Mouse (Mus musculus) Patski (cell line): ENCODE results near the gene Rbm15b. TPM values are rescaled to one million over a fixed set of nuclear protein-coding genes. Genes with fewer than 3 reads are reported as not detected.
A peak's percentile ranks its signal among the peaks of the same experiment; 100 is the strongest.

Experiments
- ATAC-seq: fragments of 100-300 bp; one replicate; pipeline ENCODE4 v1.8.0; 2021
- CTCF ChIA-PET: fragments of 350-600 bp; sonication (Branson Sonifier 250); formaldehyde crosslinking; loops from one replicate; lab custom pipeline; 2022; ENCODE audit warnings: inconsistent platforms; lab: Charles Lee
- POLR2A ChIA-PET: fragments of 350-600 bp; sonication (Branson Sonifier 250); formaldehyde crosslinking; loops from one replicate; lab custom pipeline; 2022; ENCODE audit warnings: antibody characterized with exemption, inconsistent platforms; lab: Charles Lee
- DNase-seq: peaks from one replicate; pipeline ENCODE4 v3.0.0-alpha.2; 2011; ENCODE audit warnings: low read depth, low spot score
- H3K27me3 ChIP-seq: fragments of 371-371 bp; one replicate; pipeline ENCODE4 v1.5.1; 2021
- CTCF ChIP-seq: fragments of 100-300 bp; IDR thresholded peaks from one replicate; pipeline ENCODE4 v1.5.1; 2021
- in situ Hi-C: fragments of 300-500 bp; cut with MboI; formaldehyde crosslinking; loops from 3 replicates; pipeline ENCODE4 v1.11.1; 2018; ENCODE audit warnings: low pct_unique_long_range_greater_than_20kb, mixed read lengths
- polyA plus RNA-seq: library from polyadenylated mRNA; unstranded; gene quantifications from one replicate; pipeline ENCODE4 v1.2.3, GENCODE M21; 2021

Rbm15b gene
- polyA plus RNA-seq, 1 experiment from 2014 or later: 45.3 TPM

DNA sequence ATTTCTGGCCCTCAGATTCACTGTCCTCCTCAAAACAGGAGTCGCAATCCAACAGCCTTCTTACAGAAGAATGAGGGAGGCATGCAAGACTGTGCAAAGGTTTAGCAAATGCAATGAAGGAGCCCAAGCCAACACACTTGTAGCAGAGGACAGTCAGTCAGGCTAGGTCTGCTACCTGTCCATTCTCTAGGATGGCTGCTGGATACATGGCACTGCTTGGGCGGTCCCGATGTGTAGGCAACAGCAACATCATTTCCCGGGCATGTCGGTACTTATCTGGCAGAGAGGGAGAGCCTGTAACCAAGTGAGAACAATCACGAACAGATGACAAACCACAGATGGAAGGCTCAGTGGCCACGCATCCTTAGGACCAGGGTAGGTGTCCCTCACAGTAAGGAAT lies 14.4 kb upstream of the Rbm15b start:
- DNase-seq (no peak), ATAC-seq (no peak)
- CTCF ChIA-PET: no interaction called here
- in situ Hi-C loops: loop anchor here (5.0 kb wide), 1 partner anchor 391 kb away; no protein-coding TSS in a partner anchor
- TF ChIP-seq CTCF: no peak
- H3K27me3 ChIP-seq: peaks cover 19% of the 10 kb centered on the region
- POLR2A ChIA-PET: no interaction called here

DNA sequence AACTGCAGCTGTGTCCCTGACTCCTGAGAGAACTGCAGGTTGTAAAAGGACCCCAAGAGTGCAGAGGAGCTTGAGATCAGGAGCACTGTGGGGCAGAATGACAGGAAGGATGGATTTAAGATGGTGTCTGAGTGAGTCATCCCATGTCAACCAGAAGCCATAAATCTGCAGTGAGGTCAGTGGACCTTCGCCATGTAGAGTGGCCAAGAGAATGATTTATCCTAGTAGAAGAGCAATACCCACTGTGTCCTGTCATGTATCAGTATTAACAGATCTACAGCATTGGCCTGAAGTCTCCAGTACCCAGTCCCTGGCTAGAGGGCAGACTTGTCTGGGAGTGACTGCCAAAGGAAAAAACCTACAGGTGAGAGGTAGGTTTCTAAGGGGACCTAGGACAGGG lies 11.7 kb upstream of the Rbm15b start:
- ChIA-PET CTCF (interaction anchor here (1.2 to 1.7 kb wide), 3 partner anchors 14 to 392 kb away, joined by 4 to 5 read pairs (median 4); partner anchors contain the start of gene Mapkapk3), POLR2A (no interaction called here)
- in situ Hi-C loops: no loop called here
- TF ChIP-seq CTCF: no peak
- peaks cover 20% of the 10 kb centered on the region for H3K27me3 ChIP-seq
- no peak for DNase-seq
- no peak for ATAC-seq

DNA sequence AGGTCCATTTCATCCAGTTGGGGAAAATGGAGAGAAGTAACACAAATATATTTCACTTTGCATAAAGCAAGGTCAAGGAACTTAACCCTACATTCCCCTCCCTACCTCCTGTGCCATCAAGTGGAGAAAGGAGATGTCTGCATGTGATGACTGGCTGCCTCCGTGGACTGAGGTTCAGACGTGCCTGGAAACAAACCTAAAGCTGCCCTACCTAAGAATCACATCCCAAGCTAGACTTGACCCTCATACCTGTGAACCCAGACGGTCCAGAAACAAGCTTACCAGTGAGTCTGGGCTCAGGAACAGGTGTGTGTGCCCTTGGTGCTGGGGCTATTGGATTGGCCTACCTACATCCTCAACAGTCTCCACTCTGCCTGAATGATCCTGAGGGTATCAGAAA lies 6.1 kb upstream of the Rbm15b start:
- DNase-seq: no peak
- CTCF ChIA-PET: no interaction called here
- peaks cover 11% of the 10 kb centered on the region for H3K27me3 ChIP-seq
- POLR2A ChIA-PET: no interaction called here
- TF ChIP-seq CTCF: no peak
- in situ Hi-C loops: loop anchor here (5.0 kb wide), 2 partner anchors 206 to 444 kb away; partner anchors contain the start of genes Hemk1 and Tex264
- no peak for ATAC-seq

DNA sequence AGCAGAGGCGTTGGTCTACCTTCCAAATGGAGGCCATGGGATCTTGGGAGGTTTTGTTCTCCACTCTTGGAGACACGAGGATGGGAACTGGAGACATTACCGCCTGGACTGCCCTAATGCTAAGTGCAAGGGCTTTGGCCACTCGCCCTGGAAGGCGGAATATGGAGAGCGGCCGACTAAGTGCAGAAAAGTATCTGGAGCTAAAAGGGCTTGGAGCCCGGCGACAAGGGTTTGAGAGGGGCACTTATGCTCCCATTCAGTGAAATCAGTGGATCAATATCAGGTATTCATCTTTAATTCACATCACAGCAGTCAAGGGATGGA lies 5.3 kb upstream of the Rbm15b start:
- CTCF ChIA-PET: no interaction called here
- H3K27me3 ChIP-seq: peaks cover 10% of the 10 kb centered on the region
- TF ChIP-seq CTCF: no peak
- in situ Hi-C loops: loop anchor here (5.0 kb wide), 2 partner anchors 205 to 445 kb away; partner anchors contain the start of genes Hemk1 and Tex264
- POLR2A ChIA-PET: no interaction called here
- DNase-seq (no peak), ATAC-seq (no peak)

DNA sequence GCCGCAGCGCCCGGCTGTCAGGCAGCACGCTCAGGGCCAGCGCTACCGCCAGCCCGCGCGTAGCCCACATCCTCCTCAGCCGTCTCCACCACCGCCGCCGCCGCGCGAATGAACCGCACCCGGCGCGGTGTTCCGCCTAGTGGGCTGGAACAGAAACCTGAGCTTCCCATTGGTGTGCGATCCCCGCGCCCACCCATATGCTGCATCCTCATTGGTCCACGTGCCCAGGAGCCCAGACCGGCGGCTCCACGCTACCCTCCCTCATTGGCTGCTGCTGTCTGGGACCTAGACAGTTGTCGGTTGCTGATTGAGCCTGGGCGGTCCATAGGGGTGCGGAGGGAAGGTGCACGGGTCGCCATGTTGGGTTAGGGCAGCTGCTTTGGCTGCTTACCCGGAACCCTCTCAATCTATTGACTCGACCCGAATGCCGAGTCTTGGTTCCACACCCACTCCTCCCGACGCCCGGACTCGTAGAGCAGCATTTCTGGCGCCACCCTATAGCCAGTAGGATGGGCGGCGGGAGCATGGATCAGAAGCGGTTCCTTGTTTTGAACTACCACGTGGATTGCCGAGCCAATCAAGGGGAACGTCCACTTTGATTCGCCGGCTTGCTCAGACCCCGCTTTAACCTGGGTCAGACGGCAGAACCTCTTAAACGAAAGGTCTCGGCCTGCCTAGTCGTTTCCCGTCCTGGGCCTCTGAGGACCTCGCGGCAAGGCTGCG lies 4.8 kb upstream of the Rbm15b start, which contains the start of gene Manf:
Manf (minus strand) TSS at position 151 of the 723 bp plus-strand sequence.
- ATAC-seq: peak; percentile 96
- POLR2A ChIA-PET: interaction anchor here (1.0 kb wide), 1 partner anchor 66 kb away, joined by 5 read pairs; no protein-coding TSS in a partner anchor
- DNase-seq: peak; percentile 88
- peaks cover 5% of the 10 kb centered on the region for H3K27me3 ChIP-seq
- no peak for TF ChIP-seq CTCF
- in situ Hi-C loops: loop anchor here (5.0 kb wide), 2 partner anchors 205 to 445 kb away; partner anchors contain the start of genes Hemk1 and Tex264
- CTCF ChIA-PET: interaction anchor here (1.5 kb wide), 1 partner anchor 11 kb away, joined by 3 read pairs; no protein-coding TSS in a partner anchor

DNA sequence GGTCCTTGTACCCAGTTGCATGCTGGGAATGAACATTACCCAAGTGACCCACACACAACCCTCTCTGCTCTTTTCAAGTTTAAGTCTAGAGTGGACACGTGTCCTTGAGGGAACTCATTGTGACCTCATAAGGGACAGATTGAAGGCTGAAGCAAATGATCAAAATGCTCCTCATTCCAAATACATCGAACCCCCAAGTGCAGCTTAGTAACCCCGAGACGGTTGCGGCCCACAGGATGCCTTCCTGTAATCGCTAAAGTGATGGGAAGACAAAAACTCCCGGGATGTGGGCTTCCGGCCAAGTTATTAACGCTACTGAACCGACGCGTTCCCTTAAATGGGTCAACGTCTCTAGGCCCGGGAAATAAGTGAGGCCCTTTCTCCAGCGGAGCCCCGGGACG lies 4.1 kb upstream of the Rbm15b start:
- TF ChIP-seq CTCF: no peak
- in situ Hi-C loops: loop anchor here (5.0 kb wide), 2 partner anchors 204 to 446 kb away; partner anchors contain the start of genes Hemk1 and Tex264
- ChIA-PET CTCF (interaction anchor here (1.5 kb wide), 1 partner anchor 12 kb away, joined by 3 read pairs; no protein-coding TSS in a partner anchor), POLR2A (interaction anchor here (1.0 kb wide), 1 partner anchor 65 kb away, joined by 5 read pairs; no protein-coding TSS in a partner anchor)
- ATAC-seq (no peak), DNase-seq (no peak)
- no peaks in the 10 kb centered on the region for H3K27me3 ChIP-seq

DNA sequence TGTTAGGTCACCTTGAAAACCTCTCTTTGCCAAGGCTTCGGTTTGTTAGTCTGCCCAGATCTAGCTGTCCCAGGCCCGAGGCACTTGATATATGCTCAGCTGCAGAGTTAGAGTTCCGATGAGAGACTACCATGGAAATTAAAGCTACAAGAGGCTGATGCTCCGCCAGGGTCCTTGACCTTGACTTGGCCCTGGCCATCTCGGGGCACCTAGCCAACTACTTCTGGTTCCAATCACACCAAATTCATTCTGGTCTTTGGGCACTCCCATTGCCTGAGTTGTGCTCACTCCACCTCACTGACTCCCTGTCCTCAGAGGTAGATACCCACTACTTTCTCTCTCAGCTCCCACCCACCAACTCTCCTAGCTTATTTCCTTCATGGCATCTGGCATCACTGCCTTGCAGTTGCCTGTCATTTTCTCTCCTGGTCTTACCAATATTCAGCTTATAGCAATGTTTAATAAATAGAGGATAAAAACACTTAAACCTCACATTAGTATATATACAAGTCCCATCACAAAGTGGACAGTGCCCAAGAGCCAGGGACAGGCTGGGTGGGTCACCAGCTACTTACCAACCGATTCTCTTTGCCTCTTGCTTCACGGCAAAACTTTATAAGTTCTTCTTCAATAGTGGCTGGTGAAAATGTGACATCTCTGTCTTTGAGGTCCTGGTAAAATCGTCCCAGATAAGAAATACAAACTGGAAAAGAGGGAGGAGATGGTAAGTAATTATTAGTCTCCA lies 3.4 kb upstream of the Rbm15b start:
- ChIA-PET CTCF (interaction anchor here (1.5 kb wide), 1 partner anchor 12 kb away, joined by 3 read pairs; no protein-coding TSS in a partner anchor), POLR2A (interaction anchor here (1.0 kb wide), 1 partner anchor 64 kb away, joined by 5 read pairs; no protein-coding TSS in a partner anchor)
- TF ChIP-seq CTCF: no peak
- H3K27me3 ChIP-seq: no peaks in the 10 kb centered on the region
- ATAC-seq (no peak), DNase-seq (no peak)
- in situ Hi-C loops: loop anchor here (5.0 kb wide), 2 partner anchors 203 to 447 kb away; partner anchors contain the start of genes Hemk1 and Tex264

DNA sequence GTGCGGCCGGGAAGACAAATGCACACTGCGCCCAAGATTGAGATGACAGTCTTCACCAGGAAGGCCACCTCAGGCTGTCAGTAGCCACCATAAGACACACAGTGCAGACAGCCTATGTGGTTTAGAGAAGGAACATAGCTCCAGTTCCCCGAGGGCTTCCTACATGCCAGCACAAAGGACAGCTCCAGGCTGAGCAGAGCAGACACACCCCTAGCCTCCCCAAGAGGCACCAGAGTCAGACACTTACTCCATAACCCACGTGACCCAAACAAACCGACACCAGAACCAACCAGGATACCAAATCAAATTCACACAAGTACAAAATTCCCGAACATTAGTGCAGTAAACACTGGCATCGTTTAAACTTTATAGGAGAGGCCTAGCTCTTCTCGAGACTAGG lies 2.1 kb upstream of the Rbm15b start:
- in situ Hi-C loops: no loop called here
- no peak for ATAC-seq
- CTCF ChIA-PET: interaction anchor here (0.5 to 1.6 kb wide), 2 partner anchors 9 to 460 kb away, joined by 3 to 4 read pairs; no protein-coding TSS in a partner anchor

DNA sequence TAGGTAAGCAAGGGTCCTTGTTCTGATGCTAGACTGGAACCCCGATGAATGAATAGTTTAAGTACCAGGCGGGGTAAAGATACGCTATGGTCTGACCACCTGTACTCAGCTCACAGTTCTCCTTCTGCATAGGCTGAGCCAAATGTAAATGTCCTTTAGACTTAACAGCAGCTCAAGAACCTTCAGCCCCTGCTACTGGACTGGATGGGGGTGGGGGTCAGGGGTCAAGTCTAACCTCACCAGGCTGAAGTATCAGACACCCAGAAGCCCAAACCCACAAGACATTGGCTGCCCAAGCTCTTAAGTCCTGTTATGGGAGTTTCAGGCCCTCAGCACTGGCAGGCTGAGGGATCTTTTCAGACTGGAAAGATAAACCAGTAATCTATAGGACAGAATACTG lies 1.1 kb upstream of the Rbm15b start:
- ATAC-seq: no peak
- in situ Hi-C loops: no loop called here
- CTCF ChIA-PET: interaction anchor here (1.6 kb wide), 1 partner anchor 10 kb away, joined by 4 read pairs; no protein-coding TSS in a partner anchor
- DNase-seq: no peak
- no peaks in the 10 kb centered on the region for H3K27me3 ChIP-seq
- TF ChIP-seq CTCF: no peak
- POLR2A ChIA-PET: no interaction called here

More for the DNA sequence above, 2.1 kb upstream of the Rbm15b start:
- TF ChIP-seq CTCF: no peak
- H3K27me3 ChIP-seq: no peaks in the 10 kb centered on the region
- no peak for DNase-seq
- POLR2A ChIA-PET: no interaction called here
